In the genomic region with DNA sequence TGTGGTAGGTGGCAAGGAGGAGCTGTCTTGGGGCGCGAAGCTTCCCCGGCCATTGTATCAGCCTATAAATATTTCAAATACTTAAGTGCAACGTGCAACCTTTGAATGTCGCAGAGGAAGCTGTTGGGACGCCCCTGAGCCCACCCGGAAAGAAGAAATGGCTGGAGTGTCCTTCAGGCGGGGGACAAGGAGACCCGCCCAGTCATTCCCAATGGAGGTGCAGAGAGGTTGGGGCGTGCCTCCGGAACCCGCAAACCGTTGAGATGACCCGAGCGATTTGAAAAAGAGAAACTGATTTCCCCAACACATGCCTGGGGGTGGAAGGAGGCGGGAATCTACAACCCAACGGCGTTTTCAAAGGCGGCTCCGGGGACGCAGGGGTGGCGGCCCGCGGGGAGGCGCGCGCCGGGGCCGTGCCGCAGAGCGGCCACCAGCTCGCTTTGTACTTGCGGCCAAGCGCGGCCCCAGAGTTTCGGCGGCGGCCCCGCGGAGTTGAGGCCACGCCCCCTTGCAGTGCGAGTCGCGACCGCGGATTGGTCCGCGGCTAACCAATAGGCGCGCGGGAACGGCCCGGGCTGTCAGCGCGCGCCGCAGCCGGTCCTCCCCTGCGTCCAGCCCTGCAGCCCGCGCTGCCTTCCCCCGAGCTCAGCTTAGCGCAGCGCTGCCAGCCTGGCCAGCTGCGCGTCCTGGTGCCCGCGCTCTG, we compare ENCODE assay signal across 8 mouse cellular contexts.
A peak's percentile ranks its signal among the peaks of the same experiment; 100 is the strongest.
DNase-seq lines count a peak whose midpoint lies in the region; ATAC-seq lines count a peak whose summit lies in the region.

No protein-coding gene starts in this region.

- ATAC-seq in hindbrain, embryonic 13.5 days (ENCODE audit: low FRiP score) = peak; percentile 94

- H3K27me3 ChIP-seq in hindbrain, embryonic 13.5 days = peaks cover 27% of the 10 kb centered on the region

- H3K4me3 ChIP-seq in hindbrain, embryonic 13.5 days = peak overlapping the region; percentile 63

- H3K4me1 ChIP-seq in hindbrain, embryonic 13.5 days (replicated peaks) = peaks cover 60% of the 10 kb centered on the region

- peak overlapping the region; percentile 97 for H3K4me2 ChIP-seq in hindbrain, embryonic 13.5 days

- H3K36me3 ChIP-seq in hindbrain, embryonic 13.5 days = no peaks in the 10 kb centered on the region

- no peaks in the 10 kb centered on the region for H3K9me3 ChIP-seq in hindbrain, embryonic 13.5 days

- peak overlapping the region; percentile 87 for H3K27ac ChIP-seq in hindbrain, embryonic 13.5 days

- H3K9ac ChIP-seq in hindbrain, embryonic 13.5 days = peak overlapping the region; percentile 81

- WGBS in hindbrain, embryonic 13.5 days = under 1% methylated on average over 68 of the region's 68 CpGs

- DNase-seq in T-cell, adult 2 months (ENCODE audit: low spot score) = peak; percentile 32
- peak; percentile 95 to 96 for DNase-seq in cerebellum, postnatal 14 days
- peak; percentile 82 to 90 for DNase-seq in frontal cortex, postnatal 14 days (ENCODE audit: low spot score in 2 of 2)
- DNase-seq in layer of hippocampus, postnatal 36 days = peak; percentile 90 to 91
- peak; percentile 93 for DNase-seq in lung, postnatal 25 days (ENCODE audit: low spot score)
- peak; percentile 45 for DNase-seq in retina, adult 2 months (ENCODE audit: low read depth, low spot score)
- DNase-seq in thymus, postnatal 25 days = peak; percentile 84

Comparison
In these comparisons a context has a peak if more than half of its experiments do, and no peak if none do; other contexts are left out.
1. Peak in every context shown above with its lines: DNase-seq, ATAC-seq, H3K4me3 ChIP-seq and H3K27ac ChIP-seq.
2. DNase-seq: peak in every context shown above with its lines; median percentile 96 in cerebellum, postnatal 14 days; 93 in lung, postnatal 25 days; 90 in layer of hippocampus, postnatal 36 days; 86 in frontal cortex, postnatal 14 days; 84 in thymus, postnatal 25 days; 45 in retina, adult 2 months; 32 in T-cell, adult 2 months.